Mouse (Mus musculus) kidney, embryonic 14.5 days (tissue): ENCODE measurements around the gene S100a4. TPM values are rescaled to one million over a fixed set of nuclear protein-coding genes. Genes with fewer than 3 reads are reported as not detected.

ENCODE experiments used
- ATAC-seq: fragments of 200-750 bp; cut with Nextera tagmentation; 2 replicates; pipeline ENCODE4 v1.8.0; 2017; ENCODE audit warnings: moderate number of reproducible peaks, mild to moderate bottlenecking, moderate TSS enrichment, moderate library complexity; ENCODE audit not compliant: low FRiP score, low TSS enrichment
- H3K27ac ChIP-seq: fragments of 300-500 bp; sonication (generic); 2 replicates; pipeline ENCODE4 v1.5.1; 2014; ENCODE audit warnings: low read depth, mild to moderate bottlenecking, low read length, moderate library complexity, mixed read lengths
- H3K27me3 ChIP-seq: fragments of 300-500 bp; sonication (generic); 2 replicates; pipeline ENCODE4 v1.6.1; 2014; ENCODE audit warnings: mild to moderate bottlenecking, low read length; ENCODE audit not compliant: control insufficient read depth, insufficient read depth
- H3K36me3 ChIP-seq: fragments of 300-500 bp; sonication (generic); 2 replicates; pipeline ENCODE4 v1.6.1; 2014; ENCODE audit warnings: low read length, mixed read lengths; ENCODE audit not compliant: control insufficient read depth, insufficient read depth
- H3K4me1 ChIP-seq: fragments of 300-500 bp; sonication (generic); 2 replicates; pipeline ENCODE4 v1.6.1; 2014; ENCODE audit warnings: low read length, mixed read lengths; ENCODE audit not compliant: control insufficient read depth, insufficient read depth
- H3K4me2 ChIP-seq: fragments of 300-500 bp; sonication (generic); replicated peaks from 2 replicates; pipeline ENCODE4 v1.6.1; 2014; ENCODE audit warnings: low read depth, mild to moderate bottlenecking, low read length
- H3K4me3 ChIP-seq: fragments of 300-500 bp; sonication (generic); 2 replicates; pipeline ENCODE4 v1.5.1; 2014; ENCODE audit warnings: mild to moderate bottlenecking, low read length
- H3K9ac ChIP-seq: fragments of 300-500 bp; sonication (generic); 2 replicates; pipeline ENCODE4 v1.6.1; 2014; ENCODE audit warnings: low read depth, mild to moderate bottlenecking, low read length, moderate library complexity
- H3K9me3 ChIP-seq: fragments of 300-500 bp; sonication (generic); 2 replicates; pipeline ENCODE4 v1.6.1; 2016; ENCODE audit warnings: low read length; ENCODE audit not compliant: control insufficient read depth
- WGBS: fragments of 180-500 bp; shearing (Covaris S2); extraction: QIAGEN DNeasy Blood & Tissue Kit; methylation state at CpG from one replicate; pipeline ENCODE4 v1.1.7; 2014; 5-methylcytosine and 5-hydroxymethylcytosine counted together
- polyA plus RNA-seq: library from polyadenylated mRNA; unstranded; fragments of >200 nt; fragmentation: Nextera tagmentation; extraction: Ambion mirVana; gene quantifications from 2 replicates; pipeline ENCODE4 v1.2.1, GENCODE M21; 2014

The S100a4 gene
- polyA plus RNA-seq, 1 experiment from 2014 or later: 3.9 TPM

DNA sequence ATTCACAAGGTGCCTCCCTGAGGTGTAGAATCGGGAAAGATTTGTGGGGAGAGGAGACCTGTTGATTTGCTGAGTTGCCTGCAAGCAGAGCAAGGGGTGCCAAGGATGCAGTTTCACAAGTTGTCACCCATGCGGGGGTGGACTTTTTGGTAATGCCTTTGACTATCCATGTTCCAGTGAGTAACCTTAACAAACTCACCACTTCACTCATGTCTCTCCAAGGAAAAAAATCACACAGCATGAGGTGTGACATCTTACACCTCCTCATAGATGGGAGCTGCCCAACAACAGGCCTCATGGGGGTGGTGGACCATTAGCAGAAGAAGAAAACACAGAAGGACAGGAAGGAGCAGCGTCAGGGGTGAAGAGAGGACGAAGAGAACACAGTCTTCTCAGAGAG, 21.0 kb upstream of the S100a4 start:
- H3K4me3 ChIP-seq: no peak overlapping the region
- no peak overlapping the region for H3K4me2 ChIP-seq
- H3K27me3 ChIP-seq: no peaks in the 10 kb centered on the region
- WGBS: 75% methylated on average over 4 of the region's 4 CpGs
- H3K9me3 ChIP-seq: no peaks in the 10 kb centered on the region
- no peak overlapping the region for H3K9ac ChIP-seq
- H3K36me3 ChIP-seq: no peaks in the 10 kb centered on the region
- H3K4me1 ChIP-seq: no peaks in the 10 kb centered on the region
- ATAC-seq: no peak
- no peak overlapping the region for H3K27ac ChIP-seq

DNA sequence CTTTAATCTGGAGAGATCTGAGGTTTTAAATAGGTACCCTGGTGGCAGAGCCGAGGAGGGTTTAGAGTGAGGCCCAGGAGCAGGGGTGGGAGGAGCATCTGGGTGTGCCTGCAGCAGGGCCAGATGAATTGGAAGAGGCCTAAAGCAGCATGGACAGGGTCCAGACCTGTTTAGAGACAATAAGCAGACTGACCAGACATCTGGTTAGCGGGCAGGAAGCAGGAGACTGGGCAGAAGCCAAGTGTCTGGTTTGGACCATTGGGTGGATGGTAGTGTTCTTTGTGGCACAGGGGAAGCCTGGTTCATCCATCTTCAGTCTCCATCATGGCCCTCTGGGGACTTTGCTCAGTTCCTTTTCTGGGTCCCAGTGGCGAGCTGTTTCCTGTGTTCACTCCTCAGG, 19.7 kb upstream of the S100a4 start:
- Histone ChIP-seq H3K27me3 (no peaks in the 10 kb centered on the region), H3K4me2 (no peak overlapping the region), H3K9ac (no peak overlapping the region), H3K36me3 (no peaks in the 10 kb centered on the region), H3K4me3 (no peak overlapping the region), H3K9me3 (no peaks in the 10 kb centered on the region), H3K27ac (no peak overlapping the region), H3K4me1 (no peaks in the 10 kb centered on the region)
- 54% methylated on average over 3 of the region's 3 CpGs for WGBS
- ATAC-seq: no peak

DNA sequence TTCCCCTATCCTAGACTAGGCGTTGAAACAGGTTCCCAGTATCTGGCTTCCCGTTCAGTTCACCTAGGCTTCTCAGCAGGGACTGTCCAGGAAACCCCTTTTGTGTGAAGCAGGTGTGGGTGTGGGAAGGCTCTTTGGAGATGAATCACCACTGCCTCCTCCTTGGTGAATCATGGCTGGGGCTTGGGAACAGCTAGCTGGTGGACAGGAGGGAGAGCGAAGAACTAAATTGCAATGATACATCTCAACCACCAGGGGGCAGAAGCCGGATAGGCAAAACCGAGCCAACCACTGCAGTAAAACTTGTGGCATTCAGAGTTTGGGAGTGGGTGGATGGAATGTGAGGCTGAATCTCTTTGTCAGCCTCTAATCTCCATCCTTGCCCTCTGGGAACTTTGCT, 18.0 kb upstream of the S100a4 start:
- Histone ChIP-seq H3K36me3 (no peaks in the 10 kb centered on the region), H3K9ac (no peak overlapping the region), H3K4me3 (no peak overlapping the region), H3K4me1 (no peaks in the 10 kb centered on the region), H3K27me3 (no peaks in the 10 kb centered on the region), H3K4me2 (no peak overlapping the region), H3K27ac (no peak overlapping the region), H3K9me3 (no peaks in the 10 kb centered on the region)
- 37% methylated on average over 5 of the region's 5 CpGs for WGBS
- ATAC-seq: peak; percentile 50; the same call in 1 of the 2 replicates

DNA sequence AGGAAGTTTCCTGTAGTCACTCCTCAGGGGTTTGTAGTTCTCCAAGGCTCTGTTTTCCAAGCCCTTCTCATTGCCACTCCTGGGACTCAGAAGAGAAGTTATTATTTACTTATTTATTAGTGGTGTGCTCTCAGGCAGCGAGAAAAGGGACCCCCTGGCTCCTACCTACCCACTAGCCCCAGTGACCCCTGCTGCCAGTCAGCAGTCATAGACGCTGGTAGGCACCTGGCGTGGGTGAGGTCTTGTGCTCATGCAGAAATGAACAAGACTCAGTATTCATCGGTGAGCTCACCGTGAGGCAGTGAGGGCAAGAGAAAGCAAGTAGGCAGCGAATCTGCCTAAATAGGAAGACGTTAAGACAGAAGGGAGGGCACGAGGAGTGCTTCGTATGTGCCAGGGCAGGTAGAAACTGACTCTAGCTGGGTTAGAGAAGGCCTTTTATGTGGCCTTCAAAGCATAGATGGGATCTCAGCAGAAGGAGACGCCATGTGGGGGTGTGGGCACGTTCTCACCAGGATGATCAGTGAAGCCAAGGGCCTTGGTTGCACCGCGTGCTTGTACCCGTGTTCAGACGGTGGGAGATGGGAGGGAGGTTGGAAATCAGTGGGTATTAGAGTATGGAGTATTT, 17.4 kb upstream of the S100a4 start:
- Histone ChIP-seq H3K9me3 (no peaks in the 10 kb centered on the region), H3K9ac (no peak overlapping the region), H3K4me3 (no peak overlapping the region), H3K27me3 (no peaks in the 10 kb centered on the region), H3K4me2 (no peak overlapping the region), H3K4me1 (no peaks in the 10 kb centered on the region), H3K27ac (no peak overlapping the region), H3K36me3 (no peaks in the 10 kb centered on the region)
- WGBS: 86% methylated on average over 15 of the region's 15 CpGs
- no peak for ATAC-seq

DNA sequence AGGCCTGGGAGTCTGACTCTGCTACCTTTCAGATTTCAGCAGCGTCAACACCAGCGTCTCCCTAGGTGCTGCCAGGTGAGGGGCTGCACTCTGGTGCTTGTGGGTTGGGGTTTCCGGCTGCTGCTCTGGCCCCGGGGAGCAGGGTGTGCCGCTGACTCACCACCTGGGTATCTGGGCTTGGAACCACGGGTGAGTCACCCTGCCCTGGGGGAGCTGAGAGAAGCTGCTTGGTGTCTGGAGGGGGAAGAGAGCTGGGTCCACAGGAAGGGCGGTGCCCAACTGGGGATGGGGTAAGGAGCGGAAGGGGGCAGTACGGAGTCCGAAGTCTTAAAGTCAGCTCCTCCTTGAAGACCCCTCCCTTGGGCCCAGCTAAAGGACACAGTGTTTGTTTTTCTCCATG, 16.7 kb upstream of the S100a4 start:
- Histone ChIP-seq H3K4me3 (no peak overlapping the region), H3K27me3 (no peaks in the 10 kb centered on the region), H3K9ac (no peak overlapping the region), H3K27ac (no peak overlapping the region; the same call in 1 of the 2 replicates), H3K9me3 (no peaks in the 10 kb centered on the region), H3K4me1 (no peaks in the 10 kb centered on the region), H3K4me2 (no peak overlapping the region), H3K36me3 (no peaks in the 10 kb centered on the region)
- WGBS: 50% methylated on average over 10 of the region's 10 CpGs
- ATAC-seq: 0 out of 2 replicates have a peak, but pooled peaks have one; percentile 28

DNA sequence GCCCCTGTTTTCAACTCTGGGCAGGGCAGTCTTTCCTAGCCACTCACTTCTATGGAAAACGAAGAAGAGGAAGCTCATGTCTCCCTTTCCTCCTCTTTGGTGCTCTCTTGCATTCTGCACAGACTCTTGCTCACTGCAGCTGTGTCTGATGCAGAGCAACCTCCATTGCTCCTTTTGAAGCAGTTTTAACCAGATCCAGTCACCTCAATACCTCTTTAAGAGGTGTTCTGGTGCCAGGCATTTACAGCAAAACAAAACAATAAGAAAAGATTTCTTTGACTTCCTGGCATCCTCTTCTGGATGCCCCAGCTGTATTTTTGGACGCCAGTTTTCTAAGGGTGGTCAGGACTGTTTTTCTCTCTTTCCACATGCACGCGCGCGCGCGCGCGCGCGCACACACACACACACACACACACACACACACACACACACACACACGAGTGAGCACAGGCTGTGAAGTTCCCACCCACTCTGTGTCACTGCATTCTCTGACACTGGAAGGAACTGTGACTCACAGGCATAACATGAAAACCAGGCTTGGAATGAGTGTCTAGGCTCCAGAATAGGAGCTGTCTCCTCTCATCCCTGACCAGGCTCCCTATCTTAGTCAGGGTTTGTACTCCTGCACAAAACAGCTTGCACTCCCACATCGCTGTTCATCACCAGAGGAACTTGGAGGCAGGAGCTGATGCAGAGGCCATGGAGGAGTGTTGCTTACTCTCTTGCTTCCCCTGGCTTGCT, 16.0 kb upstream of the S100a4 start:
- no peak for ATAC-seq
- H3K27me3 ChIP-seq: no peaks in the 10 kb centered on the region
- WGBS: 82% methylated on average over 14 of the region's 14 CpGs
- H3K4me3 ChIP-seq: no peak overlapping the region
- no peak overlapping the region for H3K4me2 ChIP-seq
- no peaks in the 10 kb centered on the region for H3K9me3 ChIP-seq
- H3K9ac ChIP-seq: no peak overlapping the region
- H3K36me3 ChIP-seq: no peaks in the 10 kb centered on the region
- no peaks in the 10 kb centered on the region for H3K4me1 ChIP-seq
- no peak overlapping the region for H3K27ac ChIP-seq

DNA sequence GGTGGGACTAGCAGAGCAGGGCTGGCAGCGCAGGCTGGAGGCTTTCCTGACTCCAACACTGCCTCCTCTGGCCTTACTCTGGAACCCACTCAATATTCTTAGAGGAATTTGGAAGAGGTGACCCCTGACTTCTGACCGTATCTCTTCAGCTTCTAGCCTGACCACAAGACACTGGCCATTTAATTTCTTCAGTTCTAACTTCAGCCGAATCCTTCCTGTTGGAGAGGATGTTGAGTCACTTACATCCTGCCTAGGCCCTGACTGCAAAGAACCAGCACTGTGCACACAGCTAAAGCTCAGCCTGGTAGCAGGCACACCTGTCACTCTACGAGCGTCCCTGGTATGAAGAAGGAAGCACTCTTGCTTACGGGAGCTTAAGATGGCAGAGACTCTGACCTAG, 14.2 kb upstream of the S100a4 start:
- Histone ChIP-seq H3K36me3 (no peaks in the 10 kb centered on the region), H3K9me3 (no peaks in the 10 kb centered on the region), H3K4me2 (no peak overlapping the region), H3K4me1 (no peaks in the 10 kb centered on the region), H3K27me3 (no peaks in the 10 kb centered on the region), H3K27ac (no peak overlapping the region), H3K9ac (no peak overlapping the region), H3K4me3 (no peak overlapping the region)
- 76% methylated on average over 6 of the region's 6 CpGs for WGBS
- ATAC-seq: no peak

DNA sequence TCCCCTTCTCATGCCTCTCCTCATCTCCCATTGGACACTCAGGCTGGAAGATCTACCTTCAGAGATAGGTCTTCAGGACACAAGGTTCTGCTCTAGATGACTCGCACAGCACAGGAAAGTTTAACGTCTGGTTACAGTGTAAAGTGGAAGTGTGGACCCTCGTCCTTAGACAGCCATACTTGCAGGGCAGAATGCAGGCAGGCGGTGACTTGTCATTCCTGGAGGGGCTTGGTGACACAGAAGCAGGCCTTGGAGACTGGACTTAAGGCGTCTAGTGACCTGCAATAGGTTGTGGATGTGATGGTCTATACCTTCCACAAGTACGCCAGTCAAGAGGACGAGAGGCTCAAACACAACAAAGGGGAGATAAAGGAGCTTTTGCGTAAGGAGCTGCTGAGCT, 13.6 kb upstream of the S100a4 start, which contains the start of gene S100a2:
Gene S100a2 (plus strand): TSS at position 301 of the 400 bp plus-strand sequence.
- Histone ChIP-seq H3K9ac (no peak within 1 kb of the TSS), H3K9me3 (no peaks in the 10 kb centered on the region), H3K4me2 (no peak within 1 kb of the TSS), H3K4me1 (no peaks in the 10 kb centered on the region), H3K27ac (no peak within 1 kb of the TSS), H3K36me3 (no peaks in the 10 kb centered on the region), H3K27me3 (no peaks in the 10 kb centered on the region), H3K4me3 (no peak within 1 kb of the TSS)
- WGBS: 93% methylated on average over 8 of the region's 8 CpGs
- no peak for ATAC-seq

DNA sequence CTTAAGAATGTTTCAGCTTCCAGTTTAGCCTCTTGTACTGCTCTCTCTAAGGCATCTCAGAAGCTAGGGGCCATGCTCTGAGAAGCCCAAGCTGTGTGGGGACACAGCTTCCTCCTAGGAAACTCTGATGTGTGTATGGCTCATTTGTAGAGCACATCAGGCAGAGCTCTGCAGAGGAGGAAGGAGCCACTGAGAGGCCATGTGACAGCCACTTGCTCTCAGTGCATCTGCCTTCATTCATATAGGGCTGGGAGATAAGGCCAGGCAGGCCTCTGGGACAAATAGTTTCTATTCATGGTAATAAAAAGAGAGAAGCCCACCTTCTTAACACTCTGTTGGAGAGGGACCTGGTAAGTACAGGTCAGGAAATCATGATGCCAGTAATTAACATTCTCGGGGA, 9.1 kb upstream of the S100a4 start:
- H3K9ac ChIP-seq: no peak overlapping the region
- no peaks in the 10 kb centered on the region for H3K4me1 ChIP-seq
- no peaks in the 10 kb centered on the region for H3K36me3 ChIP-seq
- H3K9me3 ChIP-seq: no peaks in the 10 kb centered on the region
- ATAC-seq: no peak
- H3K27me3 ChIP-seq: no peaks in the 10 kb centered on the region
- WGBS: 53% methylated on average over 1 of the region's 1 CpGs
- H3K27ac ChIP-seq: no peak overlapping the region
- H3K4me3 ChIP-seq: no peak overlapping the region
- H3K4me2 ChIP-seq: no peak overlapping the region
